Mouse (Mus musculus) neural tube, embryonic 12.5 days (tissue): ENCODE data around the gene Gpsm3. TPM values are rescaled to one million over a fixed set of nuclear protein-coding genes. Genes with fewer than 3 reads are reported as not detected.

Experiments
- ATAC-seq: fragments of 200-750 bp; cut with Nextera tagmentation; 2 replicates; pipeline ENCODE4 v1.8.0; 2017; ENCODE audit warnings: low read depth, mild to moderate bottlenecking, moderate TSS enrichment, moderate library complexity; ENCODE audit not compliant: low FRiP score
- H3K27ac ChIP-seq: fragments of 300-500 bp; sonication (generic); 2 replicates; pipeline ENCODE4 v1.5.1; 2016
- H3K27me3 ChIP-seq: fragments of 300-500 bp; sonication (generic); replicated peaks from 2 replicates; pipeline ENCODE4 v1.6.1; 2016; ENCODE audit warnings: mild to moderate bottlenecking
- H3K36me3 ChIP-seq: fragments of 300-500 bp; sonication (generic); 2 replicates; pipeline ENCODE4 v1.6.1; 2016; ENCODE audit warnings: mild to moderate bottlenecking
- H3K4me1 ChIP-seq: fragments of 300-500 bp; sonication (generic); 2 replicates; pipeline ENCODE4 v1.6.1; 2016
- H3K4me2 ChIP-seq: fragments of 300-500 bp; sonication (generic); replicated peaks from 2 replicates; pipeline ENCODE4 v1.6.1; 2016; ENCODE audit warnings: mild to moderate bottlenecking
- H3K4me3 ChIP-seq: fragments of 300-500 bp; sonication (generic); 2 replicates; pipeline ENCODE4 v1.5.1; 2016
- H3K9ac ChIP-seq: fragments of 300-500 bp; sonication (generic); 2 replicates; pipeline ENCODE4 v1.6.1; 2016; ENCODE audit warnings: mild to moderate bottlenecking
- H3K9me3 ChIP-seq: fragments of 300-500 bp; sonication (generic); 2 replicates; pipeline ENCODE4 v1.6.1; 2016; ENCODE audit warnings: mild to moderate bottlenecking
- WGBS: fragments of 180-500 bp; shearing (Covaris S2); methylation state at CpG from one replicate; pipeline ENCODE4 v1.1.7; 2016; 5-methylcytosine and 5-hydroxymethylcytosine counted together
- polyA plus RNA-seq: library from polyadenylated mRNA; unstranded; fragments of >200 nt; fragmentation: Nextera tagmentation; extraction: Ambion mirVana; gene quantifications from 2 replicates; pipeline ENCODE4 v1.2.1, GENCODE M21; 2016

The Gpsm3 gene
- polyA plus RNA-seq, 1 experiment from 2014 or later, result 4.2 TPM

GRCm38 (mm10) chr17:34583819-34584218, 5.8 kb upstream of the Gpsm3 start:
- peaks cover 28% of the 10 kb centered on the region for H3K4me1 ChIP-seq

DNA sequence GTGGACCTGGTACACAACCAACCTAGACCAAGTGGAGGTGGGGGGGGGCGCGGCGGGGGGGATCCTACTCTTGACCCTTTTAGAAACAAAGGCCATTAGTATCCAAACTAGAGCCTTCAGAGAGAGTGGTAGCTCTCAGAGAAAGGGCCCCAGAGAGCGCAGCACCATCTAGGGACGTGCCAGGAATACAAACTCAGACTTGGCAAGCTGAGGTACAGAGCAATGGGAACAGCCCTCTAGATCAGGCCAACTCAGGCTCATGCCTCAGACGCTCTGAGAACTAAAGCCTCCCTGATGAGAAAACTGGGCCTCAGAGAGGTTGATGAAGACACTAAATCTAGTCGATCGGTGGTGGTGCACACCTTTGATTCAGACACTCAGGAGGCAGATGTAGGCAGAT, 4.5 kb upstream of the Gpsm3 start:
- no peaks in the 10 kb centered on the region for H3K27me3 ChIP-seq
- no peak overlapping the region for H3K9ac ChIP-seq
- ATAC-seq, result no peak
- no peak overlapping the region for H3K4me3 ChIP-seq
- peaks cover 40% of the 10 kb centered on the region for H3K4me1 ChIP-seq
- no peaks in the 10 kb centered on the region for H3K9me3 ChIP-seq
- no peaks in the 10 kb centered on the region for H3K36me3 ChIP-seq
- 84% methylated on average over 8 of the region's 8 CpGs for WGBS
- no peak overlapping the region for H3K4me2 ChIP-seq
- no peak overlapping the region for H3K27ac ChIP-seq

More at GRCm38 (mm10) chr17:34583819-34584218, 5.8 kb upstream of the Gpsm3 start:
- no peaks in the 10 kb centered on the region for H3K9me3 ChIP-seq
- H3K27me3 ChIP-seq, result no peaks in the 10 kb centered on the region
- no peak for ATAC-seq
- no peaks in the 10 kb centered on the region for H3K36me3 ChIP-seq
- no peak overlapping the region for H3K4me3 ChIP-seq
- 93% methylated on average over 8 of the region's 8 CpGs for WGBS
- H3K27ac ChIP-seq, result no peak overlapping the region
- no peak overlapping the region for H3K9ac ChIP-seq
- 0 out of 2 replicates have a peak overlapping the region, but pooled peaks have one; percentile 14 for H3K4me2 ChIP-seq

- Histone ChIP-seq H3K4me1 (peaks cover 50% of the 10 kb centered on the region), H3K27ac (peak overlapping the region; percentile 98), H3K4me3 (peak overlapping the region; percentile 65), H3K36me3 (no peaks in the 10 kb centered on the region), H3K9ac (peak overlapping the region; percentile 90), H3K27me3 (no peaks in the 10 kb centered on the region), H3K4me2 (peak overlapping the region; percentile 90), H3K9me3 (no peaks in the 10 kb centered on the region)
- WGBS, result 17% methylated on average over 32 of the region's 32 CpGs
- peak; percentile 34 for ATAC-seq
These were observed 3.5 kb upstream of the Gpsm3 start for GRCm38 (mm10) chr17:34585877-34586771.

GRCm38 (mm10) chr17:34586796-34587422, 2.7 kb upstream of the Gpsm3 start:
- Histone ChIP-seq H3K36me3 (no peaks in the 10 kb centered on the region), H3K27ac (peak overlapping the region; percentile 98), H3K27me3 (no peaks in the 10 kb centered on the region), H3K9me3 (no peaks in the 10 kb centered on the region), H3K4me1 (peaks cover 56% of the 10 kb centered on the region), H3K9ac (peak overlapping the region; percentile 90), H3K4me2 (peak overlapping the region; percentile 90), H3K4me3 (peak overlapping the region; percentile 65)
- peak; percentile 79 for ATAC-seq
- 0% methylated on average over 38 of the region's 38 CpGs for WGBS

DNA sequence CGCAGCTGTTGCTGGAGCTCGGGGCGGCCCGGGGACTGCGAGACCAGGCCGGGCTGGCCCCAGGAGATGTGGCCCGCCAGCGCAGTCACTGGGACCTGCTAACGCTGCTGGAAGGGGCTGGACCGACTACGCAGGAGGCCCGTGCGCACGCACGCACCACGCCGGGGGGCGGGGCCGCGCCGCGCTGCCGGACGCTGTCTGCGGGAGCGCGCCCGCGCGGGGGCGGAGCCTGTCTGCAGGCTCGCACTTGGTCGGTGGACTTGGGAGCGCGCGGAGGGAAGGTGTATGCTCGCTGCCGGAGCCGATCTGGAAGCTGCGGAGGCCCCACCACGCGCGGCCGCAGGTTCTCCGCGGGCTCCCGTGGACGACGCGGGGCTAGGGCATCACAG, 2.2 kb upstream of the Gpsm3 start:
- Histone ChIP-seq H3K27me3 (no peaks in the 10 kb centered on the region), H3K4me3 (peak overlapping the region; percentile 65), H3K36me3 (no peaks in the 10 kb centered on the region), H3K9ac (peak overlapping the region; percentile 90), H3K9me3 (no peaks in the 10 kb centered on the region), H3K4me1 (peaks cover 56% of the 10 kb centered on the region), H3K27ac (peak overlapping the region; percentile 98), H3K4me2 (peak overlapping the region; percentile 90)
- peak; percentile 80 for ATAC-seq
- WGBS, result 0% methylated on average over 50 of the region's 50 CpGs

DNA sequence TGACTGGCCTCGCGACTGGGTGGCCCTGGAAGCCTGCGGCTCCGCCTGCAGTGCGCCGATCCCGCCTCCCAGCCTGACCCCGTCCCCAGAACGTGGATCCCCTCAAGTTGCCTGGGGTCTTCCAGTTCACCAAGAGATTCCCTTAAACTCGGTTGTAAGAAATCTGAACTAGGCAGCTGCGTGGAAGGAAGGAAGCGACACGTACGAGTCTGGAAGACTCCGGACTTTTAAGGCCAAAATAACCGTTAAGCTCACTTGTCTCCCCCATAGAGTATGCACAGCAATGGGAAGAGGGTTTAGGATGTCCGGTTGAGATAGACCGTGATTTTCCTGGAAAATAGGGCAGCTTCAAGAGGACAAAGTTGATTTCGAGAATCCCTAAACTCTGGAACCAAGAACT, 1.8 kb upstream of the Gpsm3 start:
- H3K4me1 ChIP-seq, result peaks cover 59% of the 10 kb centered on the region
- no peaks in the 10 kb centered on the region for H3K9me3 ChIP-seq
- H3K36me3 ChIP-seq, result no peaks in the 10 kb centered on the region
- ATAC-seq, result no peak
- peak overlapping the region; percentile 90 for H3K9ac ChIP-seq
- peak overlapping the region; percentile 98 for H3K27ac ChIP-seq
- H3K27me3 ChIP-seq, result no peaks in the 10 kb centered on the region
- H3K4me2 ChIP-seq, result peak overlapping the region; percentile 90
- WGBS, result 3% methylated on average over 19 of the region's 19 CpGs
- peak overlapping the region; percentile 65 for H3K4me3 ChIP-seq

GRCm38 (mm10) chr17:34588767-34589166, 839 bp upstream of the Gpsm3 start:
- H3K4me1 ChIP-seq, result peaks cover 67% of the 10 kb centered on the region
- 55% methylated on average over 3 of the region's 3 CpGs for WGBS
- H3K4me2 ChIP-seq, result peak overlapping the region; percentile 18; the same call in 1 of the 2 replicates

DNA sequence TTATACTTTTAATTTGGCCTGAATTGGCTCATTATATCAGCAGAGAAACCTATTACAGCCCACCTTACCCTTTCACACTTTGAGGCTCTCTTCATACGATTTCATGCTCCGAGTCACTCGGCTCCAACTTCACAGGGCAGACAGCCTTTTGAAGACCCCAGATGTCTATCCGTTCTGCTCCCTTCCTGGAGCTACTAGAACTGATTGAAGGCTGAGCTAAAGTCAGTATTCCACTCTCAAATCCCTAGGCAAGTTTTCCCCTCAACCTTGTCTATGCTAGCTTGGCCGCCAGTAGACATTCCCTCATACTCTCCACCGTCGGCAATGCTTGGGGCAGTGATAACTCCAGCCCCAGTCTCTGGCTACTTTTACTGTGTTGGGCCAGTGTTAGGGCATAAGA, 400 bp upstream of the Gpsm3 start:
- WGBS, result 54% methylated on average over 7 of the region's 7 CpGs
- Histone ChIP-seq H3K4me2 (peak overlapping the region; percentile 35), H3K9ac (no peak overlapping the region), H3K36me3 (no peaks in the 10 kb centered on the region), H3K9me3 (no peaks in the 10 kb centered on the region), H3K4me1 (peaks cover 71% of the 10 kb centered on the region), H3K4me3 (no peak overlapping the region), H3K27me3 (no peaks in the 10 kb centered on the region), H3K27ac (no peak overlapping the region)
- no peak for ATAC-seq

More at GRCm38 (mm10) chr17:34588767-34589166, 839 bp upstream of the Gpsm3 start:
- Histone ChIP-seq H3K9me3 (no peaks in the 10 kb centered on the region), H3K27ac (no peak overlapping the region), H3K9ac (no peak overlapping the region), H3K36me3 (no peaks in the 10 kb centered on the region), H3K27me3 (no peaks in the 10 kb centered on the region), H3K4me3 (no peak overlapping the region)
- no peak for ATAC-seq

GRCm38 (mm10) chr17:34590154-34590987, 765 bp downstream of the Gpsm3 start:
- no peak overlapping the region for H3K4me3 ChIP-seq
- no peak overlapping the region; the same call in 1 of the 2 replicates for H3K9ac ChIP-seq
- H3K9me3 ChIP-seq, result no peaks in the 10 kb centered on the region
- peaks cover 79% of the 10 kb centered on the region for H3K4me1 ChIP-seq
- 73% methylated on average over 15 of the region's 15 CpGs for WGBS
- peak overlapping the region; percentile 93 for H3K4me2 ChIP-seq
- no peak overlapping the region for H3K27ac ChIP-seq
- H3K36me3 ChIP-seq, result peaks cover 11% of the 10 kb centered on the region
- H3K27me3 ChIP-seq, result no peaks in the 10 kb centered on the region
- no peak for ATAC-seq

DNA sequence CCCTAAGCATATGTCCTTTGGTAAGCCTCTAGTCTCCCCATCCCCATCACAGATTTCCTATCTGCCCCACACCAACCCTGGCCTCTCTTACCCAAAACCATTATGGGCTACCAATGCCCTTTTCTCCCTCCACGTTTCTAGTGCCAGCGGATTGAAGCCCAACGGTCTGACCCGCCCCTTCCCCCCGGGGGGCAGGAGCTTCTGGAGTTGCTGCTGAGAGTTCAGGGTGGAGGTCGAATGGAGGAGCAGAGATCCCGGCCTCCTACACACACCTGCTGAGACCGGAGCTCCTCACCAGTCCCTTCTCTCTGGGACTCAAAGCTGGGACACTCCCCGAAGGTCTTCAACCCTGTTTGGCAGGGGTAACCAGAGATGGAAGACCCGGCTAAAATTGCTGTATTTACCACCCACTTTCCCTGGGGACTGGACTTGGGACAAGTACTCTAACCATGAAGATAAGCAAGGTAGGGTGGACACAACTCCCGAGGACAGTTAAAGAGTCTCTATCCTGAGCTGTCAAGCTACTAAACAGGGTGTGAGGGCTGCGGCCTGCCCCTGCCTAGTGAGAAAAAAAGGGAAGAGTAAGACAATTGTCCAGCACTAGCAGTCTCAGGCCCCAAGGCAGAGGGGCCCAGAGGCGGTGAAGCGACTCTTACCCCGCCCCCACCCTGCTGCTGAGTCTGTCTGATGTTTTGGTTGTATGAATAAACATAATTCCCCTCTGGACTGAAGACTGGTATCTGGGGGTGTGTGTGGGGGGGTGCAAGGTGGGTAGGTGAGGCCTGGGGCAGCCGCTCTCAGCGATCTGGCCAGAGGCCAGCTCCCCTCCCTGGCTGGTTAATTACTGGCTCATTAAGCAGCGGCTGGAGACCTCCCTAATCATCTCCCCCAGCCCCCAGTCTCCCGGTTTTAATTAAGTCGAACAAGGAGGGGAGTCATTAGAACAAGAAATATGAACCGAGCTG, 1.7 kb downstream of the Gpsm3 start, which contains the start of gene Pbx2:
Pbx2 (plus strand) TSS at position 238 of the 965 bp plus-strand sequence.
- peak within 1 kb of the TSS; percentile 93 for H3K4me2 ChIP-seq
- H3K4me1 ChIP-seq, result peaks cover 70% of the 10 kb centered on the region

DNA sequence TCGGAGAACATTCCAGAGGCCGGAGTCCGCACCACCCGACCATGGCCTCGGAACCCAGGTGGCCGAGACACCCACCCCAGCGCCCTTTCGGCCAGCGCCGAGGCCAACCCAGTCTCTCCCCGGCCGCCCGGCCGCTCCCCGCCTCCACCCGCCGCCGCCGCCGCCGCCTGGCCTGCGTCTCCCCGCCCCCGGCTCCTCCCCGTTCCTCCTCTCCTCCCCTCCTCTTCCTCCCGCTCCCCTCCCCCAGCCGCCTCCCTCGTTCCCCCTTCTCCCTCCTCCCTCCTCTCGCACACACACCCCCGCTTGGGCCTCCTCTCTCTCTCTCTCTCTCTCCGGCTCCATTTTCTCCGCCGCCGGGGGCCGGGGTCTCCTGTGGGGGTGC, 2.4 kb downstream of the Gpsm3 start:
- Histone ChIP-seq H3K27ac (peak overlapping the region; percentile 96), H3K4me1 (peaks cover 66% of the 10 kb centered on the region), H3K36me3 (peaks cover 19% of the 10 kb centered on the region), H3K4me3 (peak overlapping the region; percentile 84), H3K27me3 (no peaks in the 10 kb centered on the region), H3K4me2 (peak overlapping the region; percentile 93), H3K9me3 (no peaks in the 10 kb centered on the region), H3K9ac (peak overlapping the region; percentile 98)
- 2% methylated on average over 29 of the region's 35 CpGs for WGBS
- ATAC-seq, result peak; percentile 35

More for the DNA sequence above, 1.7 kb downstream of the Gpsm3 start, which contains the start of gene Pbx2:
- WGBS, result 2% methylated on average over 21 of the region's 21 CpGs
- Histone ChIP-seq H3K27ac (peak within 1 kb of the TSS; percentile 96), H3K27me3 (no peaks in the 10 kb centered on the region), H3K36me3 (peaks cover 19% of the 10 kb centered on the region), H3K9ac (peak within 1 kb of the TSS; percentile 98), H3K9me3 (no peaks in the 10 kb centered on the region), H3K4me3 (peak within 1 kb of the TSS; percentile 84)
- peak; percentile 4; the same call in 1 of the 2 replicates for ATAC-seq
